Mouse (Mus musculus) heart, adult 2 months (tissue): ENCODE results near the gene Gm20708.

Source experiments
- CTCF ChIP-seq: fragments of 200-600 bp; IDR thresholded peaks from 2 replicates; pipeline ENCODE4 v1.8.1; 2022; ENCODE audit warnings: antibody characterized with exemption, mild to moderate bottlenecking, moderate library complexity
- EP300 ChIP-seq: fragments of 200-500 bp; IDR thresholded peaks from 2 replicates; pipeline ENCODE4 v1.6.1; 2011; ENCODE audit warnings: low read depth, low read length, control low read depth; ENCODE audit not compliant: insufficient read depth
- POLR2A ChIP-seq: fragments of 200-500 bp; IDR thresholded peaks from 2 replicates; pipeline ENCODE4 v1.6.1; 2011; ENCODE audit warnings: mild to moderate bottlenecking, low read depth, low read length, control low read depth; ENCODE audit not compliant: insufficient read depth

DNA sequence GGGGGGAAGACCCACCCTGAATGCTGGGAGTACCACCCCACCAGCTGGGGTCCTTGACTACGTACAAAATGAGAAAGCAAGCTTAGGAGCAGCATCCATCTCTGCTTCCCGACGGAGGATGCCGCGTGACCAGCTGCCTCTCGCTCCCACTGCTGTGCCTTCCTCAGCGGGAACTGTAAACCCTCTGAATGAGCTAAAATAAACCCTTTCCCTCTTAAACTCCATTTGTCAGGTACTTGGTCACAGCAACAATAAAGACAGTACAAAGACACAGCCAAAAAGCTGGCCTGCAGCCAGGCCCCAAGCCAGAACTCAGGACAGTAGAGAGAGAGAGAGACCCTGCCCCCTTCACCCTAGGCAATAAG lies 39.8 kb upstream of the Gm20708 start:
- TF ChIP-seq CTCF = no peak
- no peak for TF ChIP-seq POLR2A
- no peak for TF ChIP-seq EP300
